Mouse (Mus musculus): ENCODE measurements around the gene Casp7. TPM values are rescaled to one million over a fixed set of nuclear protein-coding genes. Genes with fewer than 3 reads are reported as not detected.

Casp7 gene
- polyA plus RNA-seq, 1 experiment, result 12.4 TPM

GRCm38 (mm10) chr19:56363721-56364460, 33.0 kb upstream of the Casp7 start:
- no peak overlapping the region for H3K27ac ChIP-seq (ENCODE audit: insufficient read depth, low read depth, low read length)
- no peaks in the 10 kb centered on the region for H3K4me1 ChIP-seq (ENCODE audit: control insufficient read depth, insufficient read depth, low read length)
- WGBS, result 72% methylated on average over 15 of the region's 15 CpGs
- H3K4me3 ChIP-seq (ENCODE audit: insufficient read depth, low read depth, low read length), result no peak overlapping the region
- TF ChIP-seq POLR2A (IDR thresholded peaks at IDR 0.05; ENCODE audit: low read depth, low read length), result no peak
- no peak for TF ChIP-seq CTCF (conservative IDR thresholded peaks at IDR 0.05; ENCODE audit: insufficient read depth, insufficient read length, low read depth, low read length)
- no peak for DNase-seq
- H3K36me3 ChIP-seq (ENCODE audit: control insufficient read depth, insufficient read depth, low read length), result no peaks in the 10 kb centered on the region
- no peaks in the 10 kb centered on the region for H3K27me3 ChIP-seq (replicated peaks; ENCODE audit: control insufficient read depth, insufficient read depth, low read length)

DNA sequence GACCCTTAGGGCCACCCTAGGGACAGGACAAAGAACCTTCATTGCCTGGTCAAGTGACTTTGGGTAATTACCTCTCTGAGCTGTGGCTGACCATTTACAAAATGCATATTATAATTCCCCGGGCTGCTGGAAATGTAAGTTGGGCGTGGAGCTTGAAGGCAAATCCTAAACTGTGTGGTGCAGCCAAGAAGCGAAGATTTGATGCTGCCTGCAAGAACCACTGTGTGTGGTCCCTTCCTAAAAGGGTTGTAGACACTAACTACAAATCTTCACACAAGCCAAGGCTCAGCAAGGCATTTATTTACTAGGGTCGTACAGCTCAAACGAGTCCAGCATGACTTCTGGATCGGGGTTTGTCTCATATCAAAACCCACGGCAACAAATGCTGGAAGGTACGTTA, 32.4 kb upstream of the Casp7 start:
- Histone ChIP-seq H3K27me3 (replicated peaks; ENCODE audit: control insufficient read depth, insufficient read depth, low read length) (no peaks in the 10 kb centered on the region), H3K4me1 (ENCODE audit: control insufficient read depth, insufficient read depth, low read length) (no peaks in the 10 kb centered on the region), H3K4me3 (ENCODE audit: insufficient read depth, low read depth, low read length) (no peak overlapping the region), H3K36me3 (ENCODE audit: control insufficient read depth, insufficient read depth, low read length) (no peaks in the 10 kb centered on the region), H3K27ac (ENCODE audit: insufficient read depth, low read depth, low read length) (no peak overlapping the region)
- TF ChIP-seq CTCF (conservative IDR thresholded peaks at IDR 0.05; ENCODE audit: insufficient read depth, insufficient read length, low read depth, low read length) (no peak), POLR2A (IDR thresholded peaks at IDR 0.05; ENCODE audit: low read depth, low read length) (no peak)
- 79% methylated on average over 8 of the region's 8 CpGs for WGBS
- DNase-seq, result no peak

GRCm38 (mm10) chr19:56366168-56366567, 30.8 kb upstream of the Casp7 start:
- no peak overlapping the region for H3K27ac ChIP-seq (ENCODE audit: insufficient read depth, low read depth, low read length)
- 87% methylated on average over 11 of the region's 11 CpGs for WGBS

GRCm38 (mm10) chr19:56366625-56367024, 30.3 kb upstream of the Casp7 start:
- Histone ChIP-seq H3K27me3 (replicated peaks; ENCODE audit: control insufficient read depth, insufficient read depth, low read length) (no peaks in the 10 kb centered on the region), H3K4me1 (ENCODE audit: control insufficient read depth, insufficient read depth, low read length) (no peaks in the 10 kb centered on the region), H3K27ac (ENCODE audit: insufficient read depth, low read depth, low read length) (no peak overlapping the region), H3K4me3 (ENCODE audit: insufficient read depth, low read depth, low read length) (no peak overlapping the region), H3K36me3 (ENCODE audit: control insufficient read depth, insufficient read depth, low read length) (no peaks in the 10 kb centered on the region)
- 84% methylated on average over 9 of the region's 9 CpGs for WGBS
- TF ChIP-seq POLR2A (IDR thresholded peaks at IDR 0.05; ENCODE audit: low read depth, low read length) (no peak), CTCF (conservative IDR thresholded peaks at IDR 0.05; ENCODE audit: insufficient read depth, insufficient read length, low read depth, low read length) (no peak)
- DNase-seq, result no peak

More at GRCm38 (mm10) chr19:56366168-56366567, 30.8 kb upstream of the Casp7 start:
- H3K4me1 ChIP-seq (ENCODE audit: control insufficient read depth, insufficient read depth, low read length), result no peaks in the 10 kb centered on the region
- no peak for DNase-seq
- H3K27me3 ChIP-seq (replicated peaks; ENCODE audit: control insufficient read depth, insufficient read depth, low read length), result no peaks in the 10 kb centered on the region
- no peaks in the 10 kb centered on the region for H3K36me3 ChIP-seq (ENCODE audit: control insufficient read depth, insufficient read depth, low read length)
- no peak overlapping the region for H3K4me3 ChIP-seq (ENCODE audit: insufficient read depth, low read depth, low read length)
- TF ChIP-seq CTCF (conservative IDR thresholded peaks at IDR 0.05; ENCODE audit: insufficient read depth, insufficient read length, low read depth, low read length) (no peak), POLR2A (IDR thresholded peaks at IDR 0.05; ENCODE audit: low read depth, low read length) (no peak)

DNA sequence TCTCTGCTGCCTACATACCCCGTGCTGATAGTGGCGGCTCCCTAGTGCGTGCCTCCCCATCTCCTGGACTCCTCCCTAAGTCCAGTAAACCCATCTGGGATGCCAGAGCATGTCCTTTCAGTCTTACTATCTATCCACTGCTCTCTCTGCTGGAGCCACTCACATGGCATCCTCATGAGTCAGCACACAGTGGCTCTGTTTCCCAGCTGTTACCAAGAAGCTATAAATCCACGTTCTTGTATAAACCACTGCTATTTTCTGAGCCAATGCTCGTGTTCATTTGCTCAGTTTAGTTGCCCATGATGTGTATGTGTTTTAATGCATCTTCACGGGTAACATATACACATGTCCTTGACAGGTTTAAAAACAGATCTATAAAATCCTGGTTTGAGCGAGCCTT, 29.2 kb upstream of the Casp7 start:
- Histone ChIP-seq H3K36me3 (ENCODE audit: control insufficient read depth, insufficient read depth, low read length) (no peaks in the 10 kb centered on the region), H3K4me1 (ENCODE audit: control insufficient read depth, insufficient read depth, low read length) (no peaks in the 10 kb centered on the region), H3K27me3 (replicated peaks; ENCODE audit: control insufficient read depth, insufficient read depth, low read length) (no peaks in the 10 kb centered on the region), H3K4me3 (ENCODE audit: insufficient read depth, low read depth, low read length) (no peak overlapping the region), H3K27ac (ENCODE audit: insufficient read depth, low read depth, low read length) (no peak overlapping the region)
- no peak for TF ChIP-seq POLR2A (IDR thresholded peaks at IDR 0.05; ENCODE audit: low read depth, low read length)
- no peak for TF ChIP-seq CTCF (conservative IDR thresholded peaks at IDR 0.05; ENCODE audit: insufficient read depth, insufficient read length, low read depth, low read length)
- no peak for DNase-seq
- whole genome bisulfite sequencing, result 82% methylated on average over 7 of the region's 7 CpGs

DNA sequence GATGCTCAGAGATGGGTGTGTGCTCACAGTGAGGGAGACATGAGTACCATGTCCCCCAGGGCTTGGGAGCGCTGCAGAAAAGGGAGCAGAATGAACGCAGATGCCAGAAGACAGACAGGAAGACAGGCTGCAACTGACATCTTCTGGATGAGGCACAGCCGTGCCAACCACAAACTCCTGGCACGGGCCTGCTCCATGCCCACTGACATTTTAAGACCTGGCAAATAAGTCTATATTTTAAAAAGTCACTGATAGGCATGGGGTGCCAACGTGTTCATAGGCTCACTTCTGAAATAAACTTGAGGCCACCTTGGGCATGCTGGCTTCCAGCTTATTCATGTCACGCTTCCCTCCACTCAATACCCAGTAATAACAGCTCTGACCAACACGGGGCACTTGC, 28.0 kb upstream of the Casp7 start:
- no peak overlapping the region for H3K4me3 ChIP-seq (ENCODE audit: insufficient read depth, low read depth, low read length)
- H3K36me3 ChIP-seq (ENCODE audit: control insufficient read depth, insufficient read depth, low read length), result no peaks in the 10 kb centered on the region
- H3K27me3 ChIP-seq (replicated peaks; ENCODE audit: control insufficient read depth, insufficient read depth, low read length), result no peaks in the 10 kb centered on the region
- TF ChIP-seq POLR2A (IDR thresholded peaks at IDR 0.05; ENCODE audit: low read depth, low read length) (no peak), CTCF (conservative IDR thresholded peaks at IDR 0.05; ENCODE audit: insufficient read depth, insufficient read length, low read depth, low read length) (no peak)
- H3K27ac ChIP-seq (ENCODE audit: insufficient read depth, low read depth, low read length), result no peak overlapping the region
- H3K4me1 ChIP-seq (ENCODE audit: control insufficient read depth, insufficient read depth, low read length), result no peaks in the 10 kb centered on the region
- DNase-seq, result no peak
- 89% methylated on average over 7 of the region's 7 CpGs for WGBS

DNA sequence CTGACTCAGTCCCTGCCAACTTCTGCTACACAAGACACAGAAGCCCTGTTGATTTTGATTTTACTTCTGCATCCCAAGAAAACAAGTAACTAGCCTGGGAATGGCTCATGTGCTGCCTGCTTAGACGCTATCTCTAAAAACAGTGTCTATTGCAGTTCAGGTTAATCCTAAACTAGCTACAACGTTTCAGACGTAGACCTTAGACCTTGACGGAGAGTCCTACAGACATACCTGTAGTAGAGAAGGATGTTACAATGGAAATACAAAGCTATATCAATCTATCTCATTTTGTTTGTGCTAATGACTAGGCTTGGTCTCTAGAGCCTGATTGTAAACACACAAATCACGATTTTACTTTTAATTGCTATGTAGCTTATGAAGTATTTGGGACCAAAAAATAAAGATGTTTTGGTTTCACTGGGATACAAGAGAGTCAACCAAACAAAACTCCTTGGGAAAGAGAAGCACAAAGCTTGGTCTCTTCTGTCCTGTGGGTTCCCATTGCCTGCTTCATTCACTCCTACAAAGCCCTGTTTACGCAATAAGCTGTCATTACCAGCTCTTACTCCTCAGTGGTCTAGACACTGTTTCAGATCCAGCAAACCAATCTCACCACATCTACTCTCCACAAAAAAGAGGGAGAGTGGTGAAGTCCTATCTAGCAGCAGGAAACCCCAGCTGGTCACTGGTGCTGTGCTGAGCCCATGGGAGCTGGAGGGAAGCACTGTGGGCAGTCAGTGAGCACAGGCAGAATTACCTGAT, 26.4 kb upstream of the Casp7 start:
- DNase-seq, result no peak
- WGBS, result 63% methylated on average over 6 of the region's 6 CpGs
- Histone ChIP-seq H3K4me1 (ENCODE audit: control insufficient read depth, insufficient read depth, low read length) (no peaks in the 10 kb centered on the region), H3K4me3 (ENCODE audit: insufficient read depth, low read depth, low read length) (no peak overlapping the region), H3K36me3 (ENCODE audit: control insufficient read depth, insufficient read depth, low read length) (no peaks in the 10 kb centered on the region), H3K27ac (ENCODE audit: insufficient read depth, low read depth, low read length) (no peak overlapping the region), H3K27me3 (replicated peaks; ENCODE audit: control insufficient read depth, insufficient read depth, low read length) (no peaks in the 10 kb centered on the region)
- TF ChIP-seq CTCF (conservative IDR thresholded peaks at IDR 0.05; ENCODE audit: insufficient read depth, insufficient read length, low read depth, low read length) (no peak), POLR2A (IDR thresholded peaks at IDR 0.05; ENCODE audit: low read depth, low read length) (no peak)
